Mouse (Mus musculus) stomach, postnatal 0 days (tissue): ENCODE results near the gene Prkce. TPM values are rescaled to one million over a fixed set of nuclear protein-coding genes. Genes with fewer than 3 reads are reported as not detected.

Source experiments
- ATAC-seq: fragments of 200-750 bp; cut with Nextera tagmentation; 2 replicates; pipeline ENCODE4 v1.8.0; 2017; ENCODE audit not compliant: low FRiP score, low TSS enrichment
- DNase-seq: peaks from one replicate; pipeline ENCODE4 v3.0.0-alpha.2; 2016; ENCODE audit warnings: low spot score
- H3K27ac ChIP-seq: fragments of 300-500 bp; sonication (generic); replicated peaks from 2 replicates; pipeline ENCODE4 v1.5.1; 2014; ENCODE audit warnings: mild to moderate bottlenecking, control low read depth
- H3K27me3 ChIP-seq: fragments of 300-500 bp; sonication (generic); 2 replicates; pipeline ENCODE4 v1.6.1; 2014; ENCODE audit warnings: low read length; ENCODE audit not compliant: control insufficient read depth, insufficient read depth
- H3K36me3 ChIP-seq: fragments of 300-500 bp; sonication (generic); 2 replicates; pipeline ENCODE4 v1.6.1; 2014; ENCODE audit warnings: low read length, mixed read lengths; ENCODE audit not compliant: control insufficient read depth, insufficient read depth
- H3K4me1 ChIP-seq: fragments of 300-500 bp; sonication (generic); replicated peaks from 2 replicates; pipeline ENCODE4 v1.6.1; 2014; ENCODE audit warnings: antibody characterized with exemption; ENCODE audit not compliant: control insufficient read depth, insufficient read depth
- H3K4me2 ChIP-seq: fragments of 300-500 bp; sonication (generic); replicated peaks from 2 replicates; pipeline ENCODE4 v1.6.1; 2014; ENCODE audit warnings: low read depth, mild to moderate bottlenecking, control low read depth, moderate library complexity
- H3K4me3 ChIP-seq: fragments of 300-500 bp; sonication (generic); 2 replicates; pipeline ENCODE4 v1.5.1; 2014; ENCODE audit warnings: low read depth, low read length, control low read depth
- H3K9ac ChIP-seq: fragments of 300-500 bp; sonication (generic); 2 replicates; pipeline ENCODE4 v1.6.1; 2014; ENCODE audit warnings: mild to moderate bottlenecking, low read length, control low read depth, mixed read lengths
- H3K9me3 ChIP-seq: fragments of 300-500 bp; sonication (generic); 2 replicates; pipeline ENCODE4 v1.6.1; 2016; ENCODE audit warnings: low read length; ENCODE audit not compliant: control insufficient read depth
- CTCF ChIP-seq: IDR thresholded peaks from 2 replicates; pipeline ENCODE4 v1.5.1; 2016; ENCODE audit warnings: antibody characterized with exemption, low read depth, mild to moderate bottlenecking, moderate library complexity
- EP300 ChIP-seq: optimal IDR thresholded peaks from 2 replicates; pipeline ENCODE3; 2016; ENCODE audit warnings: antibody characterized with exemption
- WGBS: fragments of 180-500 bp; shearing (Covaris S2); extraction: QIAGEN DNeasy Blood & Tissue Kit; methylation state at CpG from one replicate; pipeline ENCODE4 v1.1.7; 2014; 5-methylcytosine and 5-hydroxymethylcytosine counted together
- polyA plus RNA-seq: library from polyadenylated mRNA; unstranded; fragments of >200 nt; fragmentation: Nextera tagmentation; extraction: Ambion mirVana; gene quantifications from 2 replicates; pipeline ENCODE4 v1.2.1, GENCODE M21; 2015

Prkce gene
- polyA plus RNA-seq, 1 experiment from 2014 or later, result 3.4 TPM

DNA sequence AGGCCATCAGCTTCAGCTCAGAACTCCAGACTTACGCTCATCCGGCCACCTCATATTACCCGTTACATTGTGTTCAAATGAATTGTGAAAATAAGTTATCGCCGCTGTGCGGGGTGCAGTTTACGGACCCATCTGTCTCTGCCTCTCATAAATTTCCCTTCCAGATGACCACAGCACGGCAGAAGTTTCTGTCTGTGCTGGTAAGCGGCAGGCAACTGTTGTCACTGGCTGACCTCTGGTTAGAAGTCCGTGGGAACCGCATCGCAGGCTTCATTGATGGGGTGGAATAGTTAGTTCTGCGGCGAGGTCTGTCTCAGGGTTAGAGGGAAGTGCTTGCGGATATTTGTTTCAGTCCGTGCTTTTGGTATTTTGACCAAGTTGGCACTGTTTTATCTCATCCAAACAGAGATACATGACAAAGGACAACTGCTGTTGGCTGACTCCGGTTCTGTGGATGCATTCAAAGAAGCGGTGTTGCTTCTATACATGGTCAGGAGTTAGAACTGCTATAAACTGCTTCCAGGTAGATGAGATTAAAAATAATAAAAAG is 372.4 kb downstream of the Prkce start:
- 72% methylated on average over 18 of the region's 18 CpGs for WGBS
- H3K4me1 ChIP-seq, result no peaks in the 10 kb centered on the region

DNA sequence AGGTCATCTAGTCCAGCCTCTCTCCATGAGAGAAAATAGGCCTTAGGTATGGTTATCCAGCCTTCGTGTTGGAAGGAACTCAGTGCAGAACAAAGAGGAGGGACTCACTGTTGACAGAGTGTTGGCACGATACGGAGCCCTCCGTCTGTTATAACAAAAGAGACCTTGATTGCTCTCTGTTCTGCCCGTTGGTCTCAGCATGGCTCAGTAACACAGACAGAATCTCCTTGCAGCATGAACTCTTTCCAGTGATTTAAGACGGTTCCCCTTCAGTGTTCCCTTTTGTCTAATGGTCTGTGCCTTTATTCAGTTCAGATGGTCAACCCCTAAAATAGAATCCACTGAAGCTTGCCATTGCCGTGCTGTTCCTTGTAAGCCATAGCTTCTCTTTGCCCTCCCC is 378.9 kb downstream of the Prkce start:
- no peaks in the 10 kb centered on the region for H3K27me3 ChIP-seq
- no peak for TF ChIP-seq EP300
- H3K9me3 ChIP-seq, result no peaks in the 10 kb centered on the region
- H3K4me3 ChIP-seq, result no peak overlapping the region
- WGBS, result 68% methylated on average over 7 of the region's 7 CpGs
- DNase-seq, result no peak
- H3K27ac ChIP-seq, result no peak overlapping the region
- no peaks in the 10 kb centered on the region for H3K36me3 ChIP-seq
- no peak for ATAC-seq
- no peak overlapping the region for H3K9ac ChIP-seq
- H3K4me2 ChIP-seq, result no peak overlapping the region
- no peaks in the 10 kb centered on the region for H3K4me1 ChIP-seq

More for the DNA sequence above, 372.4 kb downstream of the Prkce start:
- DNase-seq, result no peak
- no peaks in the 10 kb centered on the region for H3K9me3 ChIP-seq
- H3K36me3 ChIP-seq, result no peaks in the 10 kb centered on the region
- no peak overlapping the region for H3K4me2 ChIP-seq
- no peak overlapping the region for H3K9ac ChIP-seq
- H3K27me3 ChIP-seq, result no peaks in the 10 kb centered on the region
- no peak overlapping the region for H3K4me3 ChIP-seq
- TF ChIP-seq CTCF (no peak), EP300 (no peak)
- no peak for ATAC-seq
- no peak overlapping the region for H3K27ac ChIP-seq

- Histone ChIP-seq H3K4me2 (no peak overlapping the region), H3K27ac (no peak overlapping the region), H3K27me3 (no peaks in the 10 kb centered on the region), H3K9me3 (no peaks in the 10 kb centered on the region), H3K9ac (no peak overlapping the region), H3K36me3 (no peaks in the 10 kb centered on the region), H3K4me1 (no peaks in the 10 kb centered on the region), H3K4me3 (no peak overlapping the region)
- ATAC-seq, result no peak
- DNase-seq, result no peak
- 90% methylated on average over 10 of the region's 10 CpGs for WGBS
- TF ChIP-seq EP300 (no peak), CTCF (no peak)
Measured at GRCm38 (mm10) chr17:86549128-86549527, 381.5 kb downstream of the Prkce start.

DNA sequence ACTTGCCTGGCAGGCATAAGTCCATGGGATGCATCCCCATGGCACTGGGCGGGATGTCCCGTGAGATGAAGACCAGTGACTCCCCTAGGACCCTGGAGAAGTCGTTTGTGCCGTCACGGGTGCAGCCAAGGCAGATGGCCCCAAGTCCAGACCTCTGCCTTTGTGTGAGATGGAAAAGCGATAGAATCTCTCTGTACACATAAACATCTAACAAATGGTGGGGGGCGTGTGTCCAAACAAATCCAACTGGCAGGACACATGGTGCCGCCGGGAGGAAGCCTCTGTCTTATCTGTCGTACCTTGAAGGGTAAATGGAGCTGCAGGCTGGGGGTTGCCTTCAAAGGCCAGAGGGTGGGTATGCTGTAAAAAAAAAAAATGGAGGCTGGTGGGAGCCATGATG is 384.0 kb downstream of the Prkce start:
- Histone ChIP-seq H3K4me2 (no peak overlapping the region), H3K27ac (no peak overlapping the region), H3K9me3 (no peaks in the 10 kb centered on the region), H3K36me3 (no peaks in the 10 kb centered on the region), H3K27me3 (no peaks in the 10 kb centered on the region), H3K4me3 (no peak overlapping the region), H3K4me1 (no peaks in the 10 kb centered on the region), H3K9ac (no peak overlapping the region)
- ATAC-seq (no peak), DNase-seq (no peak)
- TF ChIP-seq CTCF, result no peak
- no peak for TF ChIP-seq EP300
- WGBS, result 64% methylated on average over 10 of the region's 10 CpGs

GRCm38 (mm10) chr17:86551995-86552394 is 384.4 kb downstream of the Prkce start:
- Histone ChIP-seq H3K9me3 (no peaks in the 10 kb centered on the region), H3K36me3 (no peaks in the 10 kb centered on the region), H3K4me1 (no peaks in the 10 kb centered on the region), H3K27me3 (no peaks in the 10 kb centered on the region), H3K9ac (no peak overlapping the region), H3K27ac (no peak overlapping the region), H3K4me3 (no peak overlapping the region), H3K4me2 (no peak overlapping the region)
- ATAC-seq (no peak), DNase-seq (no peak)
- WGBS, result 43% methylated on average over 6 of the region's 6 CpGs
- TF ChIP-seq EP300, result no peak
- TF ChIP-seq CTCF, result no peak

- WGBS, result 52% methylated on average over 15 of the region's 15 CpGs
- Histone ChIP-seq H3K27ac (no peak overlapping the region), H3K4me3 (no peak overlapping the region), H3K9me3 (no peaks in the 10 kb centered on the region), H3K4me1 (no peaks in the 10 kb centered on the region), H3K9ac (no peak overlapping the region), H3K36me3 (no peaks in the 10 kb centered on the region), H3K4me2 (0 out of 2 replicates have a peak overlapping the region, but pooled peaks have one; percentile 0), H3K27me3 (no peaks in the 10 kb centered on the region)
- ATAC-seq (peak; percentile 74), DNase-seq (no peak)
- TF ChIP-seq CTCF, result no peak
- no peak for TF ChIP-seq EP300
Measured at GRCm38 (mm10) chr17:86559206-86559891, 391.8 kb downstream of the Prkce start.
